Mouse (Mus musculus) liver, embryonic 14.5 days (tissue): ENCODE measurements at regions not wholly inside any gene's neighbourhood (a gene's known extent, or its start where the extent isn't known, plus 50 kb on each side); places are given as distances from the start of the nearest gene placed in this dataset.

Experiments used
- ATAC-seq: fragments of 200-750 bp; cut with Nextera tagmentation; 2 replicates; pipeline ENCODE4 v1.8.0; 2017; ENCODE audit warnings: moderate number of reproducible peaks, mild to moderate bottlenecking, moderate library complexity; ENCODE audit not compliant: insufficient read depth
- DNase-seq, 3 experiments: peaks; one replicate each; pipeline ENCODE4 v3.0.0-alpha.2; 2012 to 2013; ENCODE audit warnings: low read depth in 3 of 3, low spot score in 3 of 3
- H3K27ac ChIP-seq: fragments of 300-500 bp; sonication (generic); 2 replicates; pipeline ENCODE4 v1.5.1; 2014; ENCODE audit warnings: moderate library complexity, mild to moderate bottlenecking, control low read depth, inconsistent platforms
- H3K27me3 ChIP-seq: fragments of 300-500 bp; sonication (generic); 2 replicates; pipeline ENCODE4 v1.6.1; 2014; ENCODE audit warnings: mild to moderate bottlenecking, low read length, moderate library complexity; ENCODE audit not compliant: control insufficient read depth, insufficient read depth
- H3K36me3 ChIP-seq: fragments of 300-500 bp; sonication (generic); replicated peaks from 2 replicates; pipeline ENCODE4 v1.6.1; 2014; ENCODE audit warnings: low read depth; ENCODE audit not compliant: control insufficient read depth, insufficient read depth
- H3K4me1 ChIP-seq, 2 experiments: fragments of 200-500 bp in 1 of 2; fragments of 300-500 bp in 1 of 2; sonication (generic) in 1 of 2; replicated peaks; 2 replicates each; pipeline ENCODE4 v1.6.1; 2012 to 2014; ENCODE audit warnings: antibody characterized with exemption in 1 of 2, inconsistent platforms in 1 of 2, low read length in 1 of 2; ENCODE audit not compliant: control insufficient read depth in 2 of 2, insufficient read depth in 2 of 2
- H3K4me2 ChIP-seq: fragments of 300-500 bp; sonication (generic); 2 replicates; pipeline ENCODE4 v1.6.1; 2014; ENCODE audit warnings: low read depth, mild to moderate bottlenecking, control low read depth, moderate library complexity
- H3K4me3 ChIP-seq, 2 experiments: fragments of 200-500 bp in 1 of 2; fragments of 300-500 bp in 1 of 2; sonication (generic) in 1 of 2; 2 replicates each; pipeline ENCODE4 v1.5.1; 2012 to 2014; ENCODE audit warnings: low read depth in 2 of 2, low read length in 2 of 2, mild to moderate bottlenecking in 2 of 2, control low read depth in 1 of 2, inconsistent platforms in 1 of 2, moderate library complexity in 1 of 2; ENCODE audit not compliant: insufficient read depth in 1 of 2
- H3K9ac ChIP-seq: fragments of 300-500 bp; sonication (generic); replicated peaks from 2 replicates; pipeline ENCODE4 v1.6.1; 2014; ENCODE audit warnings: mild to moderate bottlenecking, control low read depth, moderate library complexity
- H3K9me3 ChIP-seq: fragments of 300-500 bp; sonication (generic); 2 replicates; pipeline ENCODE4 v1.6.1; 2016; ENCODE audit warnings: low read length, mixed read lengths; ENCODE audit not compliant: control insufficient read depth
- CTCF ChIP-seq: IDR thresholded peaks from 2 replicates; pipeline ENCODE4 v1.5.1; 2016; ENCODE audit warnings: antibody characterized with exemption, low read depth, control low read depth
- EP300 ChIP-seq: IDR thresholded peaks from 2 replicates; pipeline ENCODE4 v1.6.1; 2016; ENCODE audit warnings: antibody characterized with exemption, low read depth
- WGBS: fragments of 180-500 bp; shearing (Covaris S2); extraction: QIAGEN DNeasy Blood & Tissue Kit; methylation state at CpG from one replicate; pipeline ENCODE4 v1.1.7; 2014; ENCODE audit not compliant: insufficient replicate concordance; 5-methylcytosine and 5-hydroxymethylcytosine counted together

DNA sequence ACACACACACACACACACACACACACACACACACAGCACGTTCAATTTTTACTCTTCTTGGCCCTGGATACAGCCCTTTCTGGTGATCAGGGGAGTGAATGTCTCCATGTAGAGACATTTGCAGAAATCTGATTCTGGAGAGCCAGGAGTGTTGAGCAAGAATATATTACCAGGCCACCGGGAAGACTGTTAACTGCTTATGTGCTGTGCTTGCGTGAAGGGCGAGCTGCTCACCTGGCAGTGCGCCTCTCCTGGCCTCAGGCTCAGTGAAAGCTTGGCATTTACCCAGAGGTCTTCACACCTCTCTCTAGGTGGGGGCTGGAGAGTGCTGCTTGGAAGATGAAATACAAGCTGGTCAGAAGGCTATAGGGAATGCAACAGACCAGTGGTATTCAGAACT, 332.4 kb upstream of the Tet2 start:
- Histone ChIP-seq H3K27ac (no peak overlapping the region), H3K9ac (no peak overlapping the region), H3K4me2 (no peak overlapping the region), H3K27me3 (no peaks in the 10 kb centered on the region), H3K4me3 (no peak overlapping the region), H3K4me1 (no peaks in the 10 kb centered on the region; a peak in 1 of 4 replicates), H3K9me3 (no peaks in the 10 kb centered on the region), H3K36me3 (no peaks in the 10 kb centered on the region)
- 49% methylated on average over 5 of the region's 5 CpGs for WGBS
- no peak for TF ChIP-seq EP300
- no peak for TF ChIP-seq CTCF
- DNase-seq (no peak), ATAC-seq (no peak)

DNA sequence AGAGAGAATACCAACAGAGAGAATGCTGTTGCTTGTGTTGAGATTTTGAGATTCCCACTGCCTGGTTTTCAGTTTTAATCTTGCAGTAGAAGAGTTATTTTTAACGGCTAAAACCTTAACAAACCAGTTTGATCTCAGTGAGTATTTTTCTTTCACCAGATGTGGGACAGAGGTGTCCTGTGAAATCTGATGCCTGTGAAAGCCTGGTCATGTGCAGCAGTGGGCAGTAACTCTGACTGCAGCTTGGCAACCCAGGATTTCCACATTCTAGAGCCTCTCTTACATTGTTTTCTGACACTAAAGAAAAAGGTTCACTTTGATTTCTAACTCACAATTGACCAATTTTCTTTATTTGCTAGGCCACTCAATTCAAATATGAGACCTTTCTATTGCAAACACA, 335.7 kb upstream of the Tet2 start:
- DNase-seq (no peak), ATAC-seq (no peak)
- Histone ChIP-seq H3K27me3 (no peaks in the 10 kb centered on the region), H3K4me2 (no peak overlapping the region), H3K4me1 (no peaks in the 10 kb centered on the region; a peak in 1 of 4 replicates), H3K4me3 (no peak overlapping the region), H3K36me3 (no peaks in the 10 kb centered on the region), H3K9me3 (no peaks in the 10 kb centered on the region), H3K9ac (no peak overlapping the region), H3K27ac (no peak overlapping the region)
- TF ChIP-seq CTCF (no peak), EP300 (no peak)
- WGBS: 63% methylated on average over 1 of the region's 1 CpGs

DNA sequence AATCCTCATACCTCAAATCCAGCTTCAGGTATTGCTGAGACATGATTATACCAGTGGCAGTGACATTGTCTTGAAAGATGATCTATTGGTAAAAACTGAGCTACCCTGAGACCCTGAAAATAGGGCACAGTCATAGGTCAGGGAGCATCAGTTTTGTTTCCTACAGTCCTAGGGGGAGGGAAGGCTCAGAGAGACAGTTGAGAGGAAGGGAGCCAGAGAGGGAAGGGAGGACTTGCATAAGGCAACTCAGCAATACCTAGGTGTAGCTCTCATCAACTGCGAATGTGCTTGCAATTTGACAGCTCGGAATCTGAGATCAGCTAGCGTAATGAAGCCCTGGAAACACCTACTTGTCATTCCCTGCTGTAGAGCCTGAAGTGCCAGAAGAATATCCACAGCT, 334.4 kb upstream of the Cxxc4 start:
- WGBS: 72% methylated on average over 3 of the region's 3 CpGs
- Histone ChIP-seq H3K27me3 (no peaks in the 10 kb centered on the region), H3K9ac (no peak overlapping the region), H3K9me3 (no peaks in the 10 kb centered on the region), H3K36me3 (no peaks in the 10 kb centered on the region), H3K4me3 (no peak overlapping the region), H3K4me2 (no peak overlapping the region), H3K27ac (no peak overlapping the region), H3K4me1 (no peaks in the 10 kb centered on the region)
- ATAC-seq: no peak
- DNase-seq: no peak
- TF ChIP-seq CTCF (no peak), EP300 (no peak)

DNA sequence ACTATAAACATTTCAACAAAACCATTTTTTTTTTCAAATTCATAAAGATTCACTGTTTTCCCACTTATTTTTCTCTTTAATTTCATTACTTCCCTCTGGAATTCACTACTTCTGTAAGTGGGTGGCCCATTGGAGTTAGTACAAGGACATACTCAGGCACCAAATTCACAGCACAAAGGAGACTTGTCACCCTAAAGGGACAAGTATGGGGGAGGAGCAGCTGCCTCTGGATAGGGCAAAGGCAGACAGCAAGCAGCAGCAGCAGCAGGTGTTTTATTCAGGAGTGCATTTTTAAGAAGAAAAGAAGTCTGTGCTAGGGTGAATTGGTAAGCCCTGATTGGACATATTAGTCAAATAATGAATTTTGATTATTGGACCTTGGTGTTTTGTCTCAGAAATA, 314.1 kb upstream of the Cxxc4 start:
- Histone ChIP-seq H3K4me2 (no peak overlapping the region), H3K4me1 (no peaks in the 10 kb centered on the region), H3K9ac (no peak overlapping the region), H3K27ac (no peak overlapping the region), H3K9me3 (no peaks in the 10 kb centered on the region), H3K27me3 (no peaks in the 10 kb centered on the region), H3K4me3 (no peak overlapping the region), H3K36me3 (no peaks in the 10 kb centered on the region)
- TF ChIP-seq CTCF (no peak), EP300 (no peak)
- DNase-seq (no peak), ATAC-seq (no peak)

DNA sequence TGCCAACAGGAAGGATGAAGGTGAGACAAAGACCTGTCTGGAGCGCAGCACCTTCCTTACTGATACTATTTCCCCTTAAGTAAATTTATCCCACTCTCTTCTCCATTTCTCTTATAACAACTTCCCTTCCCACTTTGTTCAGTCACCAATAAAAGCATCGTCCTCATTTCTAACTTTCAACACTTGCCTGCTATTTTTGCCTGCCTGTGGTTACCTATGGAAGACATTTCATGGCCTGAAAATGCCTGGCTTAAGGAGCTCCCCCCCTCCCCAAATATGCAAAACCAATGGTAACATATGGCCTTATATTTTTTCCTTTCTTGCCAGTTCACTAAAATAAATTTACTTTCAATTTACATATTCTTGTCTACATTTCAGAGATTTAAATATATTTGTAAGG, 271.0 kb upstream of the Cxxc4 start:
- 65% methylated on average over 2 of the region's 2 CpGs for WGBS
- no peaks in the 10 kb centered on the region for H3K4me1 ChIP-seq
- no peak overlapping the region for H3K9ac ChIP-seq
- H3K4me2 ChIP-seq: no peak overlapping the region
- no peak overlapping the region for H3K27ac ChIP-seq
- DNase-seq (no peak), ATAC-seq (no peak)
- H3K36me3 ChIP-seq: no peaks in the 10 kb centered on the region
- H3K4me3 ChIP-seq: no peak overlapping the region
- no peaks in the 10 kb centered on the region for H3K27me3 ChIP-seq
- no peaks in the 10 kb centered on the region for H3K9me3 ChIP-seq
- TF ChIP-seq EP300 (no peak), CTCF (no peak)

DNA sequence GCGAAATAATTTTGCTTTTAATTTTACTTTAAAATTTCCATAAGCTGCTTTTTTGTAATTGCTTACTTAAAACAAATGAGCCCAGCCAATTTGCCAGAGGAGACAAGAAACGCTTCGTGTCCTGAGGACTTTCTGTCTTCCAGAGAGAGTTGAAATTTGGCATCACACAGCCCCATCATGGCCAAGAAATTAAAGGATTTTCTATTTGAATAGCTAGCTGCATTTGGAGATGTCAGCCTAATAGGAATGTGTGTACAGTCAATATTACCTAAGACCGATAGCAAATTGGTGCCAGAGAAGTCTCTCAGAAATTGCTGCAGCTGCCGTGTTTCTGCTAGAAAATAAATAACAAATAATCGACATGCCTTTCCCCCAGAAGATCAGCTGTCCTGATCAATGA, 268.1 kb upstream of the Cxxc4 start:
- TF ChIP-seq CTCF: no peak
- TF ChIP-seq EP300: no peak
- Histone ChIP-seq H3K9ac (no peak overlapping the region), H3K36me3 (no peaks in the 10 kb centered on the region), H3K27ac (no peak overlapping the region), H3K4me2 (no peak overlapping the region), H3K4me1 (no peaks in the 10 kb centered on the region), H3K27me3 (no peaks in the 10 kb centered on the region), H3K4me3 (no peak overlapping the region), H3K9me3 (no peaks in the 10 kb centered on the region)
- no peak for DNase-seq
- no peak for ATAC-seq
- WGBS: 59% methylated on average over 6 of the region's 6 CpGs
